Mouse (Mus musculus) Patski (cell line): Measurements from ENCODE around the gene Reep3. TPM values are rescaled to one million over a fixed set of nuclear protein-coding genes. Genes with fewer than 3 reads are reported as not detected.

Experiments used
- ATAC-seq: fragments of 100-300 bp; one replicate; pipeline ENCODE4 v1.8.0; 2021
- CTCF ChIA-PET: fragments of 350-600 bp; sonication (Branson Sonifier 250); formaldehyde crosslinking; loops from one replicate; lab custom pipeline; 2022; ENCODE audit warnings: inconsistent platforms; lab: Charles Lee
- POLR2A ChIA-PET: fragments of 350-600 bp; sonication (Branson Sonifier 250); formaldehyde crosslinking; loops from one replicate; lab custom pipeline; 2022; ENCODE audit warnings: antibody characterized with exemption, inconsistent platforms; lab: Charles Lee
- DNase-seq: peaks from one replicate; pipeline ENCODE4 v3.0.0-alpha.2; 2011; ENCODE audit warnings: low read depth, low spot score
- H3K27me3 ChIP-seq: fragments of 371-371 bp; one replicate; pipeline ENCODE4 v1.5.1; 2021
- CTCF ChIP-seq: fragments of 100-300 bp; IDR thresholded peaks from one replicate; pipeline ENCODE4 v1.5.1; 2021
- in situ Hi-C: fragments of 300-500 bp; cut with MboI; formaldehyde crosslinking; loops from 3 replicates; pipeline ENCODE4 v1.11.1; 2018; ENCODE audit warnings: low pct_unique_long_range_greater_than_20kb, mixed read lengths
- polyA plus RNA-seq: library from polyadenylated mRNA; unstranded; gene quantifications from one replicate; pipeline ENCODE4 v1.2.3, GENCODE M21; 2021

Reep3 gene
- polyA plus RNA-seq, 1 experiment from 2014 or later: 46.6 TPM

- ATAC-seq: no peak
- H3K27me3 ChIP-seq: no peaks in the 10 kb centered on the region
- TF ChIP-seq CTCF: no peak
- DNase-seq: no peak
- ChIA-PET CTCF (interaction anchor here (1.3 kb wide), 1 partner anchor 18 kb away, joined by 4 read pairs; no protein-coding TSS in a partner anchor), POLR2A (no interaction called here)
- in situ Hi-C loops: no loop called here
Observed at GRCm38 (mm10) chr10:67023092-67023491, 73.7 kb downstream of the Reep3 start.

GRCm38 (mm10) chr10:67021494-67021893 lies 75.3 kb downstream of the Reep3 start:
- no peaks in the 10 kb centered on the region for H3K27me3 ChIP-seq
- in situ Hi-C loops: no loop called here
- TF ChIP-seq CTCF: no peak
- DNase-seq: no peak
- ChIA-PET CTCF (interaction anchor here (1.2 kb wide), 1 partner anchor 18 kb away, joined by 3 read pairs; no protein-coding TSS in a partner anchor), POLR2A (no interaction called here)
- ATAC-seq: no peak

GRCm38 (mm10) chr10:67018875-67019274 lies 77.9 kb downstream of the Reep3 start:
- no peak for ATAC-seq

GRCm38 (mm10) chr10:67017891-67018290 lies 78.9 kb downstream of the Reep3 start:
- in situ Hi-C loops: no loop called here
- ATAC-seq (no peak), DNase-seq (no peak)
- no peak for TF ChIP-seq CTCF
- no peaks in the 10 kb centered on the region for H3K27me3 ChIP-seq
- ChIA-PET CTCF (no interaction called here), POLR2A (no interaction called here)

More at GRCm38 (mm10) chr10:67018875-67019274, 77.9 kb downstream of the Reep3 start:
- ChIA-PET POLR2A (interaction anchor here (0.7 kb wide), 1 partner anchor 825 kb away, joined by 3 read pairs; no protein-coding TSS in a partner anchor), CTCF (interaction anchor here (1.0 kb wide), 1 partner anchor 15 kb away, joined by 3 read pairs; no protein-coding TSS in a partner anchor)
- no peak for TF ChIP-seq CTCF
- in situ Hi-C loops: no loop called here
- H3K27me3 ChIP-seq: no peaks in the 10 kb centered on the region
- DNase-seq: no peak

GRCm38 (mm10) chr10:67017315-67017714 lies 79.4 kb downstream of the Reep3 start:
- DNase-seq: no peak
- in situ Hi-C loops: no loop called here
- ChIA-PET CTCF (no interaction called here), POLR2A (no interaction called here)
- no peak for ATAC-seq
- no peaks in the 10 kb centered on the region for H3K27me3 ChIP-seq
- no peak for TF ChIP-seq CTCF

GRCm38 (mm10) chr10:67016615-67017278 lies 80.0 kb downstream of the Reep3 start:
- CTCF ChIA-PET: no interaction called here
- H3K27me3 ChIP-seq: no peaks in the 10 kb centered on the region
- in situ Hi-C loops: no loop called here
- ATAC-seq (no peak), DNase-seq (no peak)
- POLR2A ChIA-PET: interaction anchor here (0.7 kb wide), 1 partner anchor 88 kb away, joined by 3 read pairs; no protein-coding TSS in a partner anchor
- no peak for TF ChIP-seq CTCF

- no peak for TF ChIP-seq CTCF
- POLR2A ChIA-PET: no interaction called here
- in situ Hi-C loops: no loop called here
- ATAC-seq (no peak), DNase-seq (no peak)
- CTCF ChIA-PET: no interaction called here
- H3K27me3 ChIP-seq: no peaks in the 10 kb centered on the region
Observed at GRCm38 (mm10) chr10:67014746-67015145, 82.0 kb downstream of the Reep3 start.

GRCm38 (mm10) chr10:67010521-67010920 lies 86.2 kb downstream of the Reep3 start:
- DNase-seq (no peak), ATAC-seq (no peak)
- no peaks in the 10 kb centered on the region for H3K27me3 ChIP-seq
- ChIA-PET POLR2A (no interaction called here), CTCF (no interaction called here)
- in situ Hi-C loops: no loop called here
- no peak for TF ChIP-seq CTCF

- POLR2A ChIA-PET: interaction anchor here (2.0 kb wide), 1 partner anchor 83 kb away, joined by 9 read pairs; no protein-coding TSS in a partner anchor
- ATAC-seq (no peak), DNase-seq (no peak)
- in situ Hi-C loops: loop anchor here (5.0 kb wide), 1 partner anchor 82 kb away; no protein-coding TSS in a partner anchor
- CTCF ChIA-PET: interaction anchor here (1.3 to 1.4 kb wide), 4 partner anchors 16 to 186 kb away, joined by 3 to 4 read pairs (median 4); no protein-coding TSS in a partner anchor
- H3K27me3 ChIP-seq: no peaks in the 10 kb centered on the region
- TF ChIP-seq CTCF: no peak
Observed at GRCm38 (mm10) chr10:67004527-67005042, 92.2 kb downstream of the Reep3 start.

- CTCF ChIA-PET: interaction anchor here (1.3 to 1.4 kb wide), 5 partner anchors 17 to 187 kb away, joined by 3 to 4 read pairs (median 4); no protein-coding TSS in a partner anchor
Observed at GRCm38 (mm10) chr10:67003743-67004526, 92.8 kb downstream of the Reep3 start.

More at GRCm38 (mm10) chr10:67003743-67004526, 92.8 kb downstream of the Reep3 start:
- H3K27me3 ChIP-seq: no peaks in the 10 kb centered on the region
- no peak for TF ChIP-seq CTCF
- peak; percentile 33 for ATAC-seq
- in situ Hi-C loops: loop anchor here (5.0 kb wide), 1 partner anchor 82 kb away; no protein-coding TSS in a partner anchor
- no peak for DNase-seq
- POLR2A ChIA-PET: interaction anchor here (1.7 to 2.0 kb wide), 2 partner anchors 75 to 83 kb away, joined by 6 to 9 read pairs; no protein-coding TSS in a partner anchor
